Mouse (Mus musculus) left cerebral cortex, adult 6 months (tissue): ENCODE results near the gene Bpifa2. TPM values are rescaled to one million over a fixed set of nuclear protein-coding genes. Genes with fewer than 3 reads are reported as not detected.

Experiments
- long read RNA-seq, 2 experiments: library from polyadenylated mRNA; unstranded; transcript quantifications; one replicate each; pipeline ENCODE4 v2.0.0; 2019 to 2020
- polyA plus RNA-seq: library from polyadenylated mRNA; unstranded; fragments of <200 nt; fragmentation: Nextera tagmentation; gene quantifications from 2 replicates; pipeline ENCODE4 v1.2.3, GENCODE M21; 2021

Gene Bpifa2
- not detected in 2 replicates for polyA plus RNA-seq
- long read RNA-seq, experiment 1: 0 reads
- long read RNA-seq, experiment 2: 0 reads

DNA sequence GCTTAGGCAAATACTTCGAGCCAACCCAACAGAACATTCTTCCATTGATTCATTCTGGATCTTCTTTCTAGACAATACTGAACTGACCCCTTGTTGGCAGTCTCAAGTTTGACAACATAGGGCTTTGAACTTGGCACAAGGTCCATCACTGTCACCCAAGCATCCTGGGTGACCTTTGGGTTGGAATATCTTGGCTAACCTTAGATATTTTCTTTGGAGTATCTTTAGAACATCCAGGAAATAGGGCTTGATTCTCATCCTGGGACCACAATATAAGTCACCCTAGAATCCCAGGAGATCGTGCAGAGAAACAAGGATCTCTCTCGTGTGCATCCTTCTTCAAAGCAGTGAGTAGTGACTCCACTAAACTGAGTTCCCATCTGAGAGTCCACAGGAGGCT is at the start of gene Bpifa2:
Gene Bpifa2 (plus strand): TSS at position 301 of the 400 bp plus-strand sequence.

DNA sequence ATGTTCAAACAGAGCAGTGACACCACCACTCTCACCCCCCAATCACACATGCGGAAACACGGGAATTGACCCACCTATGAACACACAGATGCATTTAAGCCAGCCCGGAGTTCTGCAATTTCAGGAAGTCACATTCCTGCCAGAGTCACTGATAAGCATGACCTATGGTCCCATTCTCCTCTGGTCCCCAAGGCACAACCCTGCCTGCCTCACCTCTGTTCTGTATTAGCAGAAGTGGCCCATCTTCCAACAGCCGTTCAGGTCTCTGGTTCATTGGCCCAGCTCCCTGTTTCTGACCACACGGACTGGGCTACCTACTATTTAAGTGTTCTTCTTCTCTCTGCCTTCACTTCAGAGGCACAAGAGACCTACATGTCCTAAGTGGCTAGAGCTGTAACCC is 33.5 kb upstream of the Bpifa2 start, which contains the start of gene Bpifa6:
Gene Bpifa6 (plus strand): TSS at position 364 of the 400 bp plus-strand sequence.

Other genes starting within 250 kb of the Bpifa2 start
- not detected in 2 replicates for gene Efcab8, start 228.3 kb upstream of the Bpifa2 start, polyA plus RNA-seq
- not detected in 2 replicates for gene Sun5, start 137.2 kb upstream of the Bpifa2 start, polyA plus RNA-seq
- not detected in 2 replicates for gene Bpifb2, start 133.2 kb upstream of the Bpifa2 start, polyA plus RNA-seq
- not detected in 2 replicates for gene Bpifb6, start 107.9 kb upstream of the Bpifa2 start, polyA plus RNA-seq
- gene Bpifb3, start 90.0 kb upstream of the Bpifa2 start, polyA plus RNA-seq: 0.18 TPM in 1 of 2 replicates, not detected in the other
- 0.10 and 0.17 TPM in 2 replicates for gene Bpifb4, start 70.1 kb upstream of the Bpifa2 start, polyA plus RNA-seq
- not detected in 2 replicates for gene Bpifa6, start 33.3 kb upstream of the Bpifa2 start, polyA plus RNA-seq
- gene Bpifa3, start 122.1 kb downstream of the Bpifa2 start, polyA plus RNA-seq: not detected in 2 replicates
- gene Bpifa1, start 134.6 kb downstream of the Bpifa2 start, polyA plus RNA-seq: not detected in 2 replicates
- gene Bpifa5, start 154.3 kb downstream of the Bpifa2 start, polyA plus RNA-seq: not detected in 2 replicates
- 0.09 and 0.44 TPM in 2 replicates for gene Bpifb1, start 182.6 kb downstream of the Bpifa2 start, polyA plus RNA-seq
- 0.06 TPM in 1 of 2 replicates, not detected in the other for gene Bpifb5, start 215.5 kb downstream of the Bpifa2 start, polyA plus RNA-seq
- not detected in 2 replicates for gene Bpifb9a, start 249.6 kb downstream of the Bpifa2 start, polyA plus RNA-seq